Mouse (Mus musculus) central nervous system, embryonic 14 days (tissue): ENCODE data around the gene Ccn5. TPM values are rescaled to one million over a fixed set of nuclear protein-coding genes. Genes with fewer than 3 reads are reported as not detected.

Experiments used
- polyA plus RNA-seq: library from polyadenylated mRNA; depleted of rRNA; stranded (reverse); fragments of >200 nt; gene quantifications from 2 replicates; pipeline ENCODE4 v1.2.3, GENCODE M21; 2012; rRNA removed

Gene Ccn5
- 0.18 TPM in 2 replicates for polyA plus RNA-seq

GRCm38 (mm10) chr2:163820607-163821006, at the start of gene Ccn5:
TSS of gene Ccn5 (plus strand) at chr2:163820861.

GRCm38 (mm10) chr2:163853461-163853901, 32.8 kb downstream of the Ccn5 start, which contains the start of gene Kcnk15:
TSS of gene Kcnk15 (plus strand) at chr2:163853651.

Other genes starting within 250 kb of the Ccn5 start
- gene Ttpal, start 218.5 kb upstream of the Ccn5 start, polyA plus RNA-seq: 26.2 and 26.6 TPM in 2 replicates
- gene Serinc3, start 175.7 kb upstream of the Ccn5 start, polyA plus RNA-seq: 76.4 and 83.6 TPM in 2 replicates
- 69.3 and 70.9 TPM in 2 replicates for gene Pkig, start 162.5 kb upstream of the Ccn5 start, polyA plus RNA-seq
- 3.7 and 4.0 TPM in 2 replicates for gene Ada, start 70.6 kb upstream of the Ccn5 start, polyA plus RNA-seq
- 0.05 and 0.10 TPM in 2 replicates for gene Kcnk15, start 32.8 kb downstream of the Ccn5 start, polyA plus RNA-seq
- gene Rims4, start 97.8 kb downstream of the Ccn5 start, polyA plus RNA-seq: 5.7 and 6.9 TPM in 2 replicates
- gene Ywhab, start 174.1 kb downstream of the Ccn5 start, polyA plus RNA-seq: 166 and 185 TPM in 2 replicates
- gene Pabpc1l, start 204.6 kb downstream of the Ccn5 start, polyA plus RNA-seq: 3.1 and 3.9 TPM in 2 replicates
- gene Stk4, start 249.5 kb downstream of the Ccn5 start, polyA plus RNA-seq: 20.1 and 23.7 TPM in 2 replicates